Mouse (Mus musculus) erythroblast, embryonic 14.5 days (primary cell): ENCODE measurements around the gene Krt16.

Experiments used
- GATA1 ChIP-seq: IDR thresholded peaks from 2 replicates; pipeline ENCODE4 v1.6.1; 2012; ENCODE audit warnings: low read length, inconsistent platforms, mixed read lengths
- TAL1 ChIP-seq: IDR thresholded peaks from 3 replicates; pipeline ENCODE4 v1.6.1; 2012; ENCODE audit warnings: low read length, inconsistent platforms, mixed read lengths

DNA sequence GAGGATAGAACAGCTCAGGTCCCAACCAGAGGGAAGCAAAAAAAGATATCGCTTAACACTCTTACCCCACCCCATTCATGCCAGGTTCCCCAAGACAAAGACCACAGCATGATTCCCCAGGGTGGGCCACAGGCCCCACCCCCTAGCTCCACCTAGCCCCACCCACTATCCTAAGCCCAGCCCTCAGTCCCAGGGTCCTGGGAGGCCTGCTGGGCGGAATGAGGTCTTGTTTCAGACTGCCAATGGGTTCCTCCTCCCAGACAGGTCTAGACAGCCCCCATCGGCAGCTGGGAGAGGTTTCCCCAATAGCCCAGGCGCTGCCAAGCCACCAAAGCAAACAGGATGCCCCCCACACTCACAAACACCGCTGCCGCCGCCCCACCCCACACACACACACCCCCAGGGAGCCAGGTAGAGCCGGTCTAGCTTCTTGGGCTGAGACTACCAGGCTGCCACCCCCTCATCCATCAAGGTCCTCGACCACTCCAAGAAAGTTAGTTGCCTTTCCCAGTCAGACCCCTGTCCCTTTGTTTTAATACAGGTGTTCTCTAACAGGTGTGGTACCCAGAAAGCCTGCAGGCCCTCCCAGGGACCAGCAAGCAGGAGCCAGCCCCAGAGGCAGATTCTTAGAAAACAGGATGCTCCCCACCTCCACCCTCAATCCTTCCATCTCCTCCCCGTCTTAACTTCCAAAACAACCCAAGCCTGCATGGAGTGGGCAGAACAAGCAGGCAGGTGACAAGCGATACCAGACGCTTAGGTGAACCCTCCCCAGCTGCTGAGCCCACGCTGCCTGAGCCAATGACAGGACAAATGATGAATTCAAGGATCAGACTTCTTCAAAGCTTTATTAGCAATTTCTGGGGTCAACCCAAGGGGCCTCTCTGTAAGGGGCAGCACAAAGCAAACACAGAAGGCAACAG lies 13.6 kb upstream of the Krt16 start:
- TF ChIP-seq TAL1 (no peak), GATA1 (no peak)
